Mouse (Mus musculus): Measurements from ENCODE around the gene Mllt3.

The Mllt3 gene

DNA sequence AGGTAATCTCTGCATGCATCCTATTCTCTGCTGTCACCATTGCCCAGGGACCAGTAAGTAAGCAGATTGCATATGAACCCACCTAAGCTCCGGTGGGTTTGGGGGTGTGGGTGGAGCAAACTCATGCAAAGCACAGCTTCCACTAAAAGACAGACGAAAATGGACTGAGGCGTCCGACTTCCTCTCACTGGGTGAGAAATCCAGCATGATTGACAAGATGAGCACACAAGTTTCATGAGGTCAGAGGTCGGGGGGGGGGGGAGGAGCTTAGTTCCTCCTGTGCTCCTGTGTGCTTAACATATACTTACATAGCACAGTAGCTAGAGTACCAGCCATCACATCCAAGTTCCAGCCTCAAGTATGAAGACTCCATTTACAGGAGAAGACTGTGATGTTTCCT, 206.8 kb downstream of the Mllt3 start:
- DNase-seq (ENCODE audit: low spot score in 2 of 2), result no peak

GRCm38 (mm10) chr4:87823623-87824022, 209.5 kb downstream of the Mllt3 start:
- DNase-seq (ENCODE audit: low spot score in 2 of 2), result no peak

GRCm38 (mm10) chr4:87823191-87823590, 210.0 kb downstream of the Mllt3 start:
- DNase-seq (ENCODE audit: low spot score in 2 of 2), result no peak

GRCm38 (mm10) chr4:87820911-87821310, 212.3 kb downstream of the Mllt3 start:
- no peak for DNase-seq (ENCODE audit: low spot score in 2 of 2)

DNA sequence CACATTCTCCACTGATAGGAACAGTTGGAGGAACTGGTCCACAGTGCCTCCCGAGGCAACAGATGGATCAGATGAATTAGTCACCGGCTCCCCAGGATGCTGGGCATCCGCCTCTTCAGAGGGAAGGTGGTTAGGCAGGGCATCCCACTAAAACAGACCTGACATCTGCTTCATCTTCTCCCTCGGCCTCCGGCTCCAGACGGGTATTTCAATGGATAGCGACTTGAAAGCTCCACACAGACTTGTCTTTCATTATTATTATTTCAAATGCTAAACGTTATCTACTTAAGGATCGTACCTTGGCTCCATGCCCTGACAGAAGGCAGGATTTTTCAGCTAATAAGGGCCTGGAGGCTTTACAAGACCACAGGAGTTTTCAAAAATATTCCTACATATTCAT, 214.0 kb downstream of the Mllt3 start:
- peak in 1 of 2 experiments; percentile 53 for DNase-seq (ENCODE audit: low spot score in 2 of 2)

- no peak for DNase-seq (ENCODE audit: low spot score in 2 of 2)
These were observed 214.9 kb downstream of the Mllt3 start for GRCm38 (mm10) chr4:87818276-87818675.

GRCm38 (mm10) chr4:87815465-87816108, 217.6 kb downstream of the Mllt3 start:
- DNase-seq (ENCODE audit: low spot score in 2 of 2), result no peak

GRCm38 (mm10) chr4:87811899-87812298, 221.3 kb downstream of the Mllt3 start:
- DNase-seq (ENCODE audit: low spot score in 2 of 2), result no peak

GRCm38 (mm10) chr4:87806196-87806987, 226.8 kb downstream of the Mllt3 start:
- DNase-seq (ENCODE audit: low spot score in 2 of 2), result no peak

GRCm38 (mm10) chr4:87804576-87804975, 228.6 kb downstream of the Mllt3 start:
- no peak for DNase-seq (ENCODE audit: low spot score in 2 of 2)

- no peak for DNase-seq (ENCODE audit: low spot score in 2 of 2)
These were observed 229.9 kb downstream of the Mllt3 start for GRCm38 (mm10) chr4:87803313-87803712.

DNA sequence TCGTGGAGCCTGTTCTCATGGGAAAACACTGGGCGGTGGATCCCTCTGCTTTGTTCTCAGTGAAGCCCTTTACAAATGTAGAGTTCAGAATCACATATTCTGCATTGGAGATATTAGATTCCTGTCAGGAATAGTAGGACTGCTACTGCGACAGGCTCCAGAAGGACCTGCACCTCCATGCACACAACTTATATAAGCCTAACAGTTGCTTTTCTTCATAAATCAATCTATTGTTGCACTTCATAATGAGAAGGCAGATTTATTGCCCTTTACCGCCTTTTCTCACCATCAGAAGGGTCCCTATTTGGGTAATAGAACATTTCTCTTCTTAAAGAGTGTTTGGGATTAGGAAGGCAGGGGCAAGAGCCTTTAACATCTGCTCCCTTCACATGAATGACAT, 231.0 kb downstream of the Mllt3 start:
- DNase-seq (ENCODE audit: low spot score in 2 of 2), result no peak

DNA sequence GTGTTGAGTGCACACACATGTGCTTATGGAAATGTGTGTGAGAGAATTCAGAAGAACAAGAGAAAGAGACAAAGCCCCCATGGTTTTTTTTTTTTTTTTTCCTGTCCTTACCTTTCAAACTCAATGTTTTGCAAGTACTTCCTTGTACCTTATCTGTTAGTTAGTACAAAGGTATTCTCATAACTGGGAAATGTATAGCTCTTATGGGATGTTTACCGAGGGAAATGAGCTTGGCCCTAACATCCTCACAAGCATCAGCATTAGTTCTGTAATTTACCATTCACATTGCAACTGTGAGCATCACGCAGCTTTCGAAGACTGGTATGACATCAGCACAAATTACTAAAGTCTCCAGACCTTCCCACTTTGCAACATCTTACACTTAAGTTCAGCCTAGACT, 231.8 kb downstream of the Mllt3 start:
- DNase-seq (ENCODE audit: low spot score in 2 of 2), result no peak

GRCm38 (mm10) chr4:87800276-87800675, 232.9 kb downstream of the Mllt3 start:
- DNase-seq (ENCODE audit: low spot score in 2 of 2), result no peak

- no peak for DNase-seq (ENCODE audit: low spot score in 2 of 2)
These were observed 233.7 kb downstream of the Mllt3 start for GRCm38 (mm10) chr4:87799418-87799817.

DNA sequence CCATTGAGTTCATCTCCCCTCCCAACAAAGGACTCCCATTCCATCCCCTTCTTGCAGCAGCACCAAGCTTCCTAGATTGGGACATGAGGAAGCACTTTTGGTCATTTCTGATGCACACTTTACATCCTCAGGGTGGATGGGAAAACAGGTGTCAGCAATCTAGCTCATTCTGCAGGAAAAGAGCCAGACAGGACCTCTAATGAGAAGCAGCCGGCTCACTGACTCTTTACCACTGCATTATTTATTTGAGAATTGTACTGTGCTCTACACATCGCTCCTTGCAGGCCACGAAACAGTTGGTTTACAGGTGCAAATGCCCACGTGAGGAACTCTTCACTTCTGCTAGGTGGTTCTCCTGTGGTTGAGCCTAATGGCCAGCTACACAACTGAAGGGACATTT, 237.9 kb downstream of the Mllt3 start:
- DNase-seq (ENCODE audit: low spot score in 2 of 2), result no peak

DNA sequence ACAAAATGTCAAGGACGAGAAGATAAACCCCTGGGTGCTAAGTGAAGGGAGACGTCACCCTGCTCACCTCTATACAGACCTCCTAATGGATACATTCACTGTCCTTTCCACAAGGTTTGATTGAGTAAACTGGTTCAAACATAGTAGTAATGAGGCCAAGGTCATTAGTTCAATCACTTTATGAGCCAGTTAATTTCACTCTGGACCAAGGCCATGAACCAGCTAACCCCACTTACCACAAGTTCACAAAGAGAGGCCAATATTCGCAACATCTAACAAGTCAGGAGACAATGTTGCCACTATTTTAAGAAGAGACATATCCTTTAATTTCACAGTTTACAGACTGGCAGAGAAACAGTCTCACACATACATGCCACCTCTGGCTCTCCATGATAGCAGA, 238.9 kb downstream of the Mllt3 start:
- no peak for DNase-seq (ENCODE audit: low spot score in 2 of 2)

GRCm38 (mm10) chr4:87792511-87792910, 240.7 kb downstream of the Mllt3 start:
- DNase-seq (ENCODE audit: low spot score in 2 of 2), result no peak

GRCm38 (mm10) chr4:87789446-87789845, 243.7 kb downstream of the Mllt3 start:
- DNase-seq (ENCODE audit: low spot score in 2 of 2), result no peak

DNA sequence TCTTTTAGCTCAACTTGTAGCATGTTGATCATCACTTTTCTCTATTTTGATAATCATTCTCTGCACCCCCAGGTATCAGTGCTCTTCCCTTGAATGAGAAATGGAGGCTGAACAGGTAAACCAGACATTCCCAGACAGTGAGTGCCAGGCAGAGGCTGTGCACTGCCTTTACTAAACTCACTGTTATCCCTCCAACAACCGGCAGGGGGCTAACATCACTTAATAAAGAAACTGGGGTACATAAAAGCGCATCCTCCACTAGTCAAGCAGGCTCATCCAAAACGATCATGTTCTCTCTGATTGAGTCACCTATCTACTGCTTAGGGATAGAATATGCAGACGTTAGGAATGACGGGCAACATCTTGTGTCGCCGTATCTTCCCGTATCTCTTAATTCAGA, 244.5 kb downstream of the Mllt3 start:
- DNase-seq (ENCODE audit: low spot score in 2 of 2), result peak; percentile 38 to 60

DNA sequence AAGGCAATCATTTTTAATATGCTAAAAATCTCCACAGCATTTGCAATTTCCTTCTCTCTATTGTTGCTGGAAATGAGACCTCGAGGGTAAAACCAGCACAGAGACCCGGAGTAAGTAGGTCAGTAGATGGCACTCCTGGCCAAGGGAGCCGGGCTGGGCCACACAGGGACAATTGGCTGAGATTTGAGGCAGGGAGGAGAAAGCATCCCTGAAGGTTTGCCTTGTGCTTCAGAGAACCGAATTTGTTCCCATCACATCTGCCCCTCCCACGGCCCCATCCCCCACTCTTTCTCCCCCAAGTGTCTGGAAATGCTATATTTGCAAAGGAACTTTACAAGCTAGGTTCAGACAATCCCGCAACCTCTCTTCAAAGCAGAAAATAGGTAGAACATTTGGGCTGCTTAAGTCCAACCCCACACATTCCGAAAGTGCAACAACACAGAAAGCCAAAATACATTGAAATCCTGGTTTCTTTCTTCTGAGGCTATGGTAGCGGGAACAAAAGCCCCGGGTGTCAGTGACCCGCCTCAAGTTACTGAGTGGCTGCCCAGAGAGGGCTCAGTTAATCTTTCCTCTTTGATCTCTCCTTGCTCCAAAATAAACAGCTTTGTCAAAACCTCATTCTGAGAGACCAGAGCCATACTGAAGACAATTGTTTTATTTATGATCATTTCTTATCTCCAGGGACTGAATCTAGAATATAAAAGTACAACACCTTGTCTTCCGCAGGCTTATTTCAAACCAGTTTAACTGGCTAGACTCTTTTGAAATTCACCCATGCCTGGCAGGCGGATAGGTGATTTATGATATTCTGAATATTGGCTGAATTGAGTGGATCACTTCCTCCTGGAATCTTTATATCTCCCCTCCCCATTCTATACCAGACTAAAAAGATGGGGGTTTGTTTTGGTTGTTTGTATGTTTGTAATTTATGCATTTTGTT, 247.8 kb downstream of the Mllt3 start:
- DNase-seq (ENCODE audit: low spot score in 2 of 2), result peak; percentile 26 to 64

- DNase-seq (ENCODE audit: low spot score in 2 of 2), result no peak
These were observed 249.4 kb downstream of the Mllt3 start for GRCm38 (mm10) chr4:87783809-87784208.

Data from cerebellum, postnatal 4 days (tissue).